Mouse (Mus musculus) thymus, postnatal 25 days (tissue): ENCODE data around the gene Sc5d.
A peak's percentile ranks its signal among the peaks of the same experiment; 100 is the strongest.

Source experiments
- DNase-seq: peaks from one replicate; pipeline ENCODE4 v3.0.0; 2022

Gene Sc5d

DNA sequence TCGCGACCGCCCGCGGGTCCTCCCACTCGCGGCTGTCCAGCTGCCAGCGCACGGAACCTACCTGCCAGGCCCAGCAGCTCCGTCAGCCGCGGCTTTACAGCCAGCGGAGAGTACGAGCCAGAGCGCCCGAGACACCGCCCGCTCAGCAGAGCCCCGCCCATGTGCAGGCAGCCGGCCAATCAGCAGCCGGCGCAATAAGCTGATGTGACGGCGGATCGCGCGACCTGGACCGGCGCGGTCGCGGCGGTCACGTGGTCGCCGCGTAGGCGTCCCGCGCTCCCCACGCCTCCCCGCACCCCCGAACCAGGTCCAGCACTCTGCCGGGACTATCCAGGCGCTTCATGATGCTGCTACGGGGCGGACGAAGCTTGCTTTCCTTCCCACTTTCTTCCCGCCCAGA lies at the start of gene Sc5d:
Gene Sc5d, minus strand, starts transcription at position 112 of the 400 bp plus-strand sequence.
- DNase-seq, result peak; percentile 92

DNA sequence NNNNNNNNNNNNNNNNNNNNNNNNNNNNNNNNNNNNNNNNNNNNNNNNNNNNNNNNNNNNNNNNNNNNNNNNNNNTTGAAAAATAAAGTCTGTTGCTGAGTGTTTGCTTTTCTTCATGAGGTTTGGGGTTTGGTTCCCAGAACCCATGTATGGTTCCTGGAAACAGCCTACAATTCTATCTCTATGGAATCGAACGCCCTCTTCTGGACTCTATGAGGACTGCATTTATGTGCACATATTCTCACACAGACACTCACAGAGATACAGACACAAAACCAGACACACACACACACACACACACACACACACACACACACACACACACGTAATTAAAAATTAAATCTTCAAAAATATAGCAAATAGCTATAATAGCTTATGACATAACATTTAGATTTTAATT lies 47.3 kb upstream of the Sc5d start:
- DNase-seq, result no peak

DNA sequence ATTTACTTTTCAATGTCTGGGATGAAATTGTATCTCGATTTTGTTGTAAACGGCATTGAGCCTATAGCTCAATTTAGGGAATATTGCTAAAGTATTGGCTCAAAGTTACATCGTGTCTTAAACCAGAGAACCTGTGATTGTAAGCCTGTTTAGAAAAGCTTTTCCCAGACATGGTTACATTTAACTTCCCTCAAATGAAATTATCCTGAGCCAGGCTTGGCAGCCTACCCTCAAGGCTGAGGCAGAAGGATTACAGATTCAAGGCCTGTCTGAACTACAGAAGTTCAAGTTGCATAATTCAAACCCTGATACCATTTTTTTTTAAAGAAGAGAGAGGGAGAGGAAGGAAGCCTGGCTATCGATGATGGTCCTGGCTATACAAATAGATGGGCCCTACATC lies 39.8 kb upstream of the Sc5d start:
- no peak for DNase-seq

DNA sequence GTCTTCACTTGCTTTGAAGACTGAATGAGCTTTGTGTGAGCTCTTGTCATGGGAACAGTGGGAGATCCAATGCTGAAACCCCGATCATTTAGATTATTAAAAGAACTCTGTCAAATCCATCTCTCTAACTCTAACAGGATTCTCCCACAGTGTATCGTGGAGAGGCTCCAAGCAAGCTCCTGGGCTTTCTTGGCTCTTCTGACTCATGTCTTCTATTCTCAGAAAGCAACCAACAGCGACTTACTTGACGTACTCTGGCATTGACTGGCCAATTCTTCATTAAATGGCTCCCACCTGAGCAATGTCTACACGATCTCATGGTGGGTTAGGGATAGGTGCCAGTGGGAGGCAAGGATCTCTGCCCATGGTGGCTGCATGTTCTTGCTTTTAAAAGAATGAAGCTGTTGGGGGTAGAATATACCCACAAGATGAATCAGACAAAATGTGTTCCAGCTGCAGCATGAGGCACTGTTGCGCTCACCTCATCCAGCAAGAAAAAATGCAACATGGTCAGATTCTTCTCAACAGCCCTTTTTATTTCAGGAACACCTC lies 37.1 kb upstream of the Sc5d start:
- DNase-seq, result no peak

DNA sequence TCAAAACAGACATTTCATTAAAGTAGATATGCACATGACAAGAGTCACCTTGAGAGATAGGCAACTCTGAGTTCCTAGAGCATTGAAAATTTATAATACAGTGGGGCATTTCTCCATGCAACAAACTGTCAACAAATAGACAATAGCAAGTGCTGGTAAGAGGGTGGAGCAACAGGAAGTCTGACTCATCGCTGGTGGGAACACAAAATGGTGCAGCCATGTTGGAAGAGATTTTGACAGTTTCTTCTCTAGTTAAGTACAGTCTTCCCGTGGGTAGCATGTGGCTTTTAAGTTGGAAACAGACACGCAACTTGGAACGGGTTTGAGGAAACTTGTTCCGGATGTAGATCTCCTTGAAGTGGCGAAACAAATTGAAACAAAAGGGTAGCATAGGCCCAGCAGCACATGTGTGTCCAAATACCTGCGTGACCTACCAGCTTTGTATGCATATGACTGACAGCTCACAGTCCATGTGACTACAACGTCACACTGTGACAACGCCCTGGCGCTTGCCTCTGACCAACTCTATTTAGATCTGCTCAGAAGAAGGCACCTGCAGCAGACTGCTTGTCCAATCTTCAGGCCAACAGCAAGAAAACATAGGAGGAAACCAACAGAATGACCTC lies 32.4 kb upstream of the Sc5d start:
- DNase-seq, result no peak

DNA sequence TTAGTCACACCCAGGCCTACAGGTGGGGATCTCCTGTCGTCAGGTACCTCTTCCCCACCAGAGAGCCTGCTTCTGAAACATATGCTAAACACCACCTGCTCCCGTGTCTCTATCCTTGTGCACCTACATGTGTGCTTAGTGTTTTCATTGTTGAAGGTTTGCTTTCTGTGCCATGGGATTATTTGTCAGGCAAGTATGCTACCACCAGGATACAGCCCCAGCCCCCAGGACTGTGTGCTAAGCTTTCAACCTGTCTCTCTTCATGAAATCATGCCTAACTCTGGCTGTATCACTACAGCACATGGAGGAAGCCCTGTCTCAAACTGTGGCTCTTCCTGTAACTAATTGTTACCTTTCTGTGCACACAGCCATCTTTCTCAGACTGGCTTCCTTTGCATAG lies 30.1 kb upstream of the Sc5d start:
- no peak for DNase-seq

DNA sequence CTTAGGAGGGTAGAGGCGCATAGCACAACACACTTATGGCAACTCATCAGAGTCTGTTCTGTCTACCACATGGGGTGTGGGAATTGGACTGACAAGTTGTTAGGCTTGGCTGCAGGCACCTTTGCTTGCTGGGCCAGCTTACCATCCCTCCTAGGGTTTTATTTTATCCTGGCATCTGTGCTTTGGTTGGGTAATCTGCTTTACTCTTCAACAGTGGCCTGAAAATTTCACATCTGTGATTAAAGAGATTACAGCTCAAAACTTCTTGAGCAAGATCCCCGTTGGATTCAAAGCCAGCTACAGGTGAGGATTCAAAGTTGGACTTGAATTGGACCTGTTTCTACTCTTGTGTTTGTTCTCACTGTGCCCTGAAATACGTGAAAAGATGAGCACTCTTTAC lies 29.5 kb upstream of the Sc5d start:
- no peak for DNase-seq

DNA sequence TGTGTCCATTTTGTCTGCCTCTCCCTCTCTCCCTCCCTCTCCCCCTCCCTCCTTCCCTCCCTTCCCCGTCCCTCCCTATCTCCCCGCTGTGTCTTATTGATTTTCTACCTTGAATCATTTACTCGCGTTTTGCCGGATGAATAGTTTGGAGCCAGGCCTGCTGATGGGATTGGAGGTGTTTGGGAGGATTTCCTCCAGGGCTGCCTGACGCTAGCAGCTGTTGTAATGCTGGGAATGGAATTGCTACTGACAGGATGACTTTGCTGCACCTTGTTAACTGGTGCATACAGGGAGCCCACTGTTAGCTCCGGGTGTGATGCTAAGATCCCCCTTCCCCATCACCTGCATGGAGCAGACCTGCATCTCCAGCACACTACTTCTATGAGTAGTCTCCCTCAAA lies 29.0 kb upstream of the Sc5d start:
- DNase-seq, result no peak

DNA sequence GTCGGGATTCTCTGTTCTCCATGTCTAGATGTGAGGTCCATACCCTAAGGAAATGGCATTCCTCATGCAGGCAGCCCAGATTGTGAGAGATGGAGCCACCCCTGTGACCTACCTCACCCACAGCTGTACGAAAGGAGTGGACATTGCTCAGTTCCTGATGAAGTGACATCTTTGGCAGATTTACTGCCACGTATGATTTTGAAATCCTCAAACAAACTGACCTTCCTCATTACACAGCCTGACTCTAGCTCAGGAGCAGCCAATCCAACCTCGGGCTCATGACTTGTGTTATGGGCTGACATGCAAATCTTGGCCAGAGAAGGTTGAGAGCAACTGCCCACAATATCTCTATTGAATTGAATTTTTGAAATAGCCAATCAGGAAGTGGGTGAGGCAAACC lies 15.6 kb upstream of the Sc5d start:
- no peak for DNase-seq

DNA sequence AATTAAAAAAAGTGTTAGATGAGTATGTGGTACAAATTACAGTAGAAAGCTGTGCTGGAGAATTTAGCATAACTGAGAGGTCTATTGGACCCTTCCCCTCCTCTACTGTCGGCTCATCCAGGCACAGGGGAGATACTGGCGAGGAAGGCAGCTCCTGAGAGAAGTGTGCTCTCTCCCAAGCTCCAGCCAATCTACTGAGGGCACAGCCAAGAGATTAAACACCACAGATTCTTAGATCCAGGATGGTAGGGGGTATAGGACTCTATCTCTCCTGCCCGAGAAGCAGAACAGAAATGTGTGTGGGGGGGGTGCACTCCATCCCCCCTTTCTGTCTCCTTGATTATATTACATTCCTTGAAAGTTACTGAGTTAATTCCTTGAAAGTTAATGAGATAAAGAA lies 14.0 kb upstream of the Sc5d start:
- DNase-seq, result no peak

DNA sequence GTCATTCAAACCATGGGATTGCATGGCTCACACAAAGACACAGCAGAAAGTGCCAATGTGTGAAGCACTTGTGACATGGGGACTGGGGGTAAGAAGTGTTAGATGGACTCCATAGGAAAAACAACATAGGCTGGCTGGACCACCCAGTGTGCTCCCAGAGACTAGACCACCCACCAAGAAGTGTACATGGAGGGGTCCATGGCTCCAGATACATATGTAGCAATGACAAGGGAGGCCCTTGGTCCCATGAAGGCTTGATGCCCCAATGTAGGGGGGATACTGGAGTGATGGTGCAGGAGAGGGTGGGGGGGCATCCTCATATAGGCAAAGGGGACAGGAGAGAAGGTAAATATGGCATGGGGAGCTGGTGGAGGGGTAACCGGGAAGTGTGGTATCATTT lies 13.6 kb upstream of the Sc5d start:
- DNase-seq, result no peak

DNA sequence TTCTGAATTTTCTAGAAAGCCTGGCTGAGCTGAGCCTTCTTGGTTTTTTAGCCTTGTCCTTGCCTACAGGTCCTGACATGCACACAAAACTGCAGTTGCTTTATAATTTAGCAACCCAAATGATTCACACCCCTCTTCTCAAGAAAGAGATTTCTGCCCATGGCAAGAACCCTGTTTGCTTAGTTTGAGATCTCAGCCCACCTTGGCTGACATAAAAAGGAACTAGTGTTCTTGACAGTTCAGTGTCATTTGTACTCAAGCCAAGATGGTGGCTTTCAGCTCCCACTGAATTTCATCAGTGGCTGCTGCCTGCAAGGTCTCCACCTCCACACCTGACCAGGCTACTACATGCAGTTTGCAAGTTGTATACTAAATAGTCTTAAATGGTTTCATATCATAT lies 13.1 kb upstream of the Sc5d start:
- DNase-seq, result no peak

DNA sequence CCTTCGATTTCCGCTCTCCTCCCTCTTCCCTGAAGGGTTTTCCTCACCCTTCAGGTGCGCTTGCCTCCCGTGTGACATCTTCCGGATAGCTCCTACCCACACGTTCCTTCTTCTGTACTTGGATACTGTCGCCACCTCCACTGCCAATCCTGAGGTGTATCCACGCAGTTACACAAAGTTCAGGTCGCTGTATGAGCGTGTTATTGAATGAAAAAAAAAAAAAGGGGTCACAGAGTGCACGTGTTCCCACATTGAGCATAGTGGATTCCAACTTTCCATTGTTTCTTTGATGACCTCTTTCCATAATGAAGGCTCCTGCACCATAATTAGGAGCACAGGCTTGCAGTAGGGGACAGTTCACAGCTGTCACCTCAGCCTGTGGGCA lies 11.7 kb upstream of the Sc5d start:
- no peak for DNase-seq

DNA sequence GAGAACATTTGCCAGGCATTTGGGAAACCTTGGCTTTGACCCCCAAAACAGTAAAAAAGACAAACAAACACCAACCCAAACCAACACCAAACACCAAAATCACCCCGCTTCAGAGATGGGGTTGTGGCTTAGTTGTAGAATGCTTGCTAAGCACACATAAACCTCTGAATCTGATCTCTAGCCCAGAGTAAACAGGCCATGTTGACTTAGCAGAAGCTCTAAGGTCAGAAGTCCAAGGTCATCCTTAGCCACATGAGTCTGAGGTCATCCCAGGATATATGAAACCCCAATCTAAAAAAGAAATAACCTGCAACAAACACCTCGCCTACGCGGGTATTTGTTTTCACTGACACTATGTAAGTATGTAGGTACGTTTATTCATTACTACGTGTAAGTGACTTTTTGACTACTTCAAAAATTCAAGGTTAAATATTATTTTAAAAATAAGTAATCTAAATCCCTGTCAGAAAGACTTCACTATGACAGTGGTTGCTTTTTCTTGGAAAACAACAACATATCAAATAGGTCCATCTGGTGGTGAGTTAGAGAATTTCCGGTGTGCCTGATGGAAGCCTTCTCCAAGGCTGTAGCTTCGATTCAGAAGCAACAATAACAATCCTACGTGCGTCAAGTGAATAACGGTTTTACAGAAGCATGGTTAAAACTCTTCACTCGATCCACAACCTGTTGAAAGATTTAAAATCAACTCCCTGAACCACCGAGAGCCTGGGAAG lies 11.1 kb upstream of the Sc5d start:
- no peak for DNase-seq

DNA sequence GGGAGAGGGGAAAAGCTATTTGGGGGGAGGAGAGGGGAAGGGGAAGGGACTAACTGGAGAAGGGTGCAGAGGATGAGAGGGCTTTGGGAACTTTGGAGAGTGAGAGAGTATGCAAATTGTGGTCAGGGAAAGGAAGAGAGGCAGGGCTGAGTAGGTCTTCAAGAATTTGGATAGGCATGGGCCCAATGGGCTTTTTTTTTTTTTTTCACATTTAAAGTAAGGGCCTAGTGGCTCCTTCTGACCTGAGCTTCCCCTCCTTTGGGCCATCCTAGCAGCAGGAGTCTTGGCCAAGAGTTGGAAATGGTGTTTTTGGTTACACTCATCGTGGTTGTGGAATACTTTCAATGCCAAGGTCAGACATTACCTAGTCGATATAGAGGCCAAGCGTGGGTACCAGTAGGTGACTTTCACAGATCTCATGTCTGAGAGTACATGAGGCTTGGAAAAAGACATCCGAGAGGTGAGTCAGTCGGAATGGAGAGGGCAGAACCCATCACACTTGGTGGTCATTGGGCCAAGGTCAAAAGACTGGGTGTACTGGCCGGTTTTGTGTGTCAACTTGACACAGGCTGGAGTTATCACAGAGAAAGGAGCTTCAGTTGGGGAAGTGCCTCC lies 9.7 kb upstream of the Sc5d start:
- no peak for DNase-seq

DNA sequence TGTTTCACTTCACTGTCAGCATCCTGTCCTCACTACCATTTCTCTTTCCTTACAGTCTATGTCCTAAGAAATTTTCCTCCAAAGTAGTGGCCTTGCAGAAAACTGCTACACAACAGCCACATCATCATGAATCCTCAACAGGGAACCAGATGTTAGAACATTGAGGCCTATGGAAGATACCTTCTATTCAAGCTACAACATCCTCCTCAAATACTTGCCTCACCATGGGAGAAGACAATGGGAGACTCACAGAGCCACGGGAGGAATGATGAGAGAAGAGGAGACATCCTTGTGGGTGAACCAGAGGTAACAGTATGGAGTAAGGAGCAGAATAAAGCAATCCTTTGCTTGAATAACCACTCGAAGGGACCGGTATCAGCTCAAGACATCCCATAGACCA lies 9.1 kb upstream of the Sc5d start:
- no peak for DNase-seq

DNA sequence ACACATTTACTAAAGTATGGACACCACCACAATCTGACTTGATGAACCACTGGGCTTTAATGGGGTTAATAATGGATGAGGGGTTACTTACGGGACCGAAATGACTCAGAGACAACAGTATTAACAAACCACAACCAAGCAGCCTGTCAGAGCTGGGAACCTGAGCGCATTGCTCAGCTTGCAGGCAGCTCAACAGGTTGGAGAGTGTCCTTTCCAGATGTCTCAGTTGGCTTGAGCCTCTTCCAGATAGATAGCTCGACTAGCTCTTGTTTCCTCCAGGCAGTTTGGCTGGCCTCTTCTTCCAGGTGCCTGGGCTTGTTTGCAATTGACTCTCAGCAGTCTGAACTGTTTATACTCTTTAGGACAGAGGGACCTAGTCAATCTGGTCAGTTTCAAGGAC lies 8.6 kb upstream of the Sc5d start:
- no peak for DNase-seq

DNA sequence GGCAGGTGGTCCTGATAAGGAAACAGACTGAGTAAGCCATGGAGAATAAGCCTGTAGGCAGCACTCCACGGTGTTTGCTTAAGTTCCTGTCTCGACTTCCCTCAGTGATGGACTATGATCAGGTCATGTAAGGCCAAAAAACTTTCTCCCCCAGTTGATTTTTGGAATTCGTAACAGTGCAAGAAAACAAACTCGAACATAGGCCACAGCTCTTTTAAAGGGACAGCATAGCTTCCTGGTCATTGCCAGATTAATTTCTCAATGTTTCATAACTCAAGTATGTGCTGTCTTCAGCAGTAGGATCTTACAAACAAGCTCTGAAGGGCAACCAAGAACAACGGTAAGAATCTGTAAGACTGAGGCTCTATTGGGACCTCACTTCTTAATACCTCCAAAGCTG lies 7.4 kb upstream of the Sc5d start:
- DNase-seq, result no peak

DNA sequence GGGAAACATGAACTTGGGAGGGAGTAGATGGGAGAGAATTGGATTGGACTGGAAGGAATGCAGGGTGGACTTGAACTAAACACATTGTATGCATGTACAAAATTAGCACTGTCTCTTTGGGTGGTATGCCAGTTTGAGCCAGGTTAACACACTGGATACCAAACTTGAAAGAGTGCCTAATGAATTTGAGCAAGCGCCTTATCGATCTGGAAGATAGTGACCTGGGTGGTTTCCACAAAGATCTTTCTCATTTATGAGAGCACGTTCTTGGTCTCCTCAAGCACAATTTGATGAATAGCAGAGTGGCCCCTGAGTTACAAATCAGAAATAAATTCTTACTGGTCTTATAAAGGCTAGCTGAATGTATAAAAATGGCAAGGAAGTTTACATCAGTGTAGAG lies 6.6 kb upstream of the Sc5d start:
- DNase-seq, result no peak

DNA sequence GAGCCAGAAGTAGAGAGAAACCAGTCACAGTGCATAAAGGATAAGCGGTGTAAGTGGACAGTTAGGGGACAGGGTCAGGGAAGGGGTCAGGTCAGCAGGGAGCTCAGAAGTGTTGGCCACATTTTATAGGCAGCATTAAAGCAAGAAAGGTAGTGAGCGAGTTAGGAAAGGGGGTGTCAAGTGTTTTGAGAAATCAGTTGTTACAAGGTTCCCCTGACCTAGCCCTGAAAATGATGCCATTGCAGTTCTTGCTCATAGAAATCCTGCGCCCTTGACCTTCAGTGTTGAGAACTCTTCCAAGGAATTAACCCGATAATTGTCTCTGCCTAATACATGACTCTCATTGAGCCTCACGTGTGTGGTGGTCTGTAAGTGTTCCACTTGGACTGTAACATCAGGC lies 6.0 kb upstream of the Sc5d start:
- DNase-seq, result no peak

DNA sequence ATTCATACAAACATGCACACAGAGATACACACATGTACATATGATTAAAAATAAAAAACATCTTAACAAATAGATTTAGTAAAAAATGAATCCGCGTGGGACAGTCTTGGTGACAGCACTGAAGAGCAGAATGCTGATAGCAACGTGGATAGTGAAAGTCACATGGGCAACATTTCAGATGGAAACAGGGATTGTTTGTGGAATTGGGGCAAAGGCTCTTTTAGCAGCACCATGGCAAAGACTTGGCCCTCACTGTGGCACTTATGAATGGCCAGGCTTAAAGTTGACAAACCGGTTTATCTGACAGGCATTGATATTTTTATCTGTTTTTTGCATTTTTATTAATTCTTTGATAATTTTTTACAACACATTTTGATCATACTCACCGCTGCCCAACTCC lies 4.3 kb upstream of the Sc5d start:
- no peak for DNase-seq

DNA sequence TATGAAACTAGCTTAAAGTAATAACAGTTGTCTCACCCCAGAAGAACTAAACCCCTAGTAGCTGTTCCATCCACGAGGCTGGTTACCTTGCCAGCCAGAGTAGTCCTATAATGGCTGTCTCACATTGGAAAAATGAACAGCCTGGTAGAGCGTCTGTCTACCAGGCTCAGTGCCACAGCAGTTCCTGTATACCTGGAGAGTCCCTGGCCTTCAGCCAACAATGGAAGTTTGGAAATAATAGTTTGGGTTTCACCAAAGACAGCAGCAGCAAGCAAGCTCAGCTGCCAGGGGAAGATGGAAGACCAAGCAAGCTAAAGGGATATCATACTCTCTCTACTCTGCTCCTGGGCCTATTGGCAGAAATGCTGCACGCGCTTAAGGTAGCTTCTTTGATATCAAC lies 1.3 kb upstream of the Sc5d start:
- DNase-seq, result no peak

DNA sequence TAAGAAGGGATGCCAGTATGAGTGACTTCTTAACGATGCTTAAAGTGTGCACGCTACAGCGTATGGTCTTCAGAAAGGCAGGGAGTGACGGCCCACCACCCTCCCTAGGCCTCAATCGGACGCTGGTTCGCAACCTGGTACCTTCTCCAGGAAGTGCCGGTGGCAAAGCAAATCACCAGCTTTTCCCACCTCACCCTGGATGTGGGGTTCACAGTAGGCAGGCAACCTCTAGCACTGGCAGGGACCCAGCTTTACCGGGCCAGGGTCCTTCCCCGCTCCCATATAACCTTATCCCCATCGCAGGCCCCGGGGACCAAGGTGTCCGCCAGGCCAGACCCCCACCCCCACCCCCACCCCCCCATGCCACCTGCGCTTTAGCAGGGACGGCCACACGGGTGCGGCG lies 346 bp downstream of the Sc5d start:
- no peak for DNase-seq

DNA sequence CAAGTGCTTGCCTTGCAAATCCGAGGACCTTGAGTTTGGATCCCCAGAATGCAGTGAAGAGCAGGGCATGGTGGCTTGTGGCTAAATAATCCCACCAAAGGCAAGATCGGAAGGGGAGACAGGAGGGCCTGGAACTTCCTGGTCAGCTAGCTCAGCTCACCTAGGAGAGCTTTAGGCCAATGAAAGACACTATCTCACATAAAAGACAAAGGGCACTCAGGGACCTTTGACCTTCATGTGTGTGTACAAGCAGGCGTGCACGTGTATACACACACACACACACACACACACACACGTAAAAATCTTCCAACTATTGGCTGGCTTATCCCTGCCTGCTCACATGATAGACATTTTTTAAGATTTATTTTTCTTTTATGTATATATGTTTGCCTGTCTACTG lies 3.6 kb downstream of the Sc5d start:
- no peak for DNase-seq

DNA sequence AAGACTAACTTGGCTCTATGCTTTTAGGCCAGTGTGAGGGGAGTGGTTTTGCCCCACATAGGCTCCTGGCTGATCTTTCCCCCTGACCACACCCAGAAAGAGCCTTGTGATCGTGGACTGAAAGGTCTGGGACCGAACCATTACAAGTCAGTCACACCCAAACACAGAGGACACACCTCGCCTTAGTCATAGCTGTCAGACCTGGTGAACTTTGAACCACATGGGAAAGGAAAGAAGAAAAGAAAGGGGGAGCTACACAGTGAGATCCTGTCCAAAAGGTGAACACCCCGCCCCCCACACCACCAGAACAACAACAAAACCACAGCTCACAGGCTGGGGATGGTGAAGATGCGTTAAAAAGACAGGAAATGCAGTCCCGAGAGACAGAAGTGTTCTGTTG lies 14.9 kb downstream of the Sc5d start:
- DNase-seq, result peak; percentile 17
